Mouse (Mus musculus): ENCODE results near the gene Adar. TPM values are rescaled to one million over a fixed set of nuclear protein-coding genes. Genes with fewer than 3 reads are reported as not detected.

The Adar gene
- 16.3 and 19.0 TPM in 2 replicates for polyA plus RNA-seq (2015; fragmentation: Nextera tagmentation; extraction: Ambion mirVana)

GRCm38 (mm10) chr3:89714359-89715206 is at the start of gene Adar:
Gene Adar (plus strand): TSS chr3:89715022.

GRCm38 (mm10) chr3:89764119-89764724 is 49.4 kb downstream of the Adar start, which contains the start of gene Chrnb2:
Gene Chrnb2 (minus strand): TSS chr3:89764632.

GRCm38 (mm10) chr3:89772968-89773709 is 58.3 kb downstream of the Adar start, which contains the start of gene Ube2q1:
Gene Ube2q1 (plus strand): TSS chr3:89773616.

Other genes with a start within 250 kb of the Adar start
- gene Kcnn3, start 194.9 kb upstream of the Adar start, polyA plus RNA-seq (2015; fragmentation: Nextera tagmentation; extraction: Ambion mirVana) = 9.1 and 11.3 TPM in 2 replicates
- 13.8 and 16.1 TPM in 2 replicates for gene Chrnb2, start 49.6 kb downstream of the Adar start, polyA plus RNA-seq (2015; fragmentation: Nextera tagmentation; extraction: Ambion mirVana)
- gene Ube2q1, start 58.6 kb downstream of the Adar start, polyA plus RNA-seq (2015; fragmentation: Nextera tagmentation; extraction: Ambion mirVana) = 13.1 and 13.9 TPM in 2 replicates
- 1.3 and 1.5 TPM in 2 replicates for gene She, start 116.3 kb downstream of the Adar start, polyA plus RNA-seq (2015; fragmentation: Nextera tagmentation; extraction: Ambion mirVana)
- gene Il6ra, start 198.2 kb downstream of the Adar start, polyA plus RNA-seq (2015; fragmentation: Nextera tagmentation; extraction: Ambion mirVana) = 2.1 and 2.5 TPM in 2 replicates
- 9.8 and 10.8 TPM in 2 replicates for gene Atp8b2, start 248.5 kb downstream of the Adar start, polyA plus RNA-seq (2015; fragmentation: Nextera tagmentation; extraction: Ambion mirVana)